Mouse (Mus musculus): ENCODE measurements at regions not wholly inside any gene's neighbourhood (a gene's known extent, or its start where the extent isn't known, plus 50 kb on each side); places are given as distances from the start of the nearest gene placed in this dataset.
A peak's percentile ranks its signal among the peaks of the same experiment; 100 is the strongest.

GRCm38 (mm10) chr3:133599731-133600130 is 54.8 kb upstream of the Tet2 start:
- ATAC-seq (replicated peaks; ENCODE audit: poor library complexity, severe bottlenecking) = no peak

- ATAC-seq (replicated peaks; ENCODE audit: poor library complexity, severe bottlenecking) = peak; percentile 58; the same call in 1 of the 2 replicates
Observed at GRCm38 (mm10) chr3:133600447-133601220, 55.7 kb upstream of the Tet2 start.

DNA sequence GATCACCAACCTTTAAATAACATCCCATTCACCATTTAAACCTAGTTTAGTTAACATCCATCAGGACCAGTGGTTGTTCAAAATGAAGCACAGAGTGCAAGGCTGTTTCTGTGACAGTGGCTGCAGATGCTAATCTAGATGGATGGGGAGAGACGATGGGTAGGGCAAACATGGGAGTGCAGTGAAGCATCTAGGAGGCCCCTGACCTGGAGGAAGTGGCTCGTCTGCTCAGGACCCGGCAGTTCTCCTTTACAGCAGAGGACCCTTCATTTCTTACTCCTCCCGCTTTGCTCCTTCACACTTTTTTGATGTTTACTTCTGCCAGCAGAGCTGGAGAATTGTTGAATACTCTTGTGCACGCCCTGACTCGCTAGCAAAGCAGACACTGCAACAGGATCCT is 60.5 kb upstream of the Tet2 start:
- peak; percentile 57 for ATAC-seq (replicated peaks; ENCODE audit: poor library complexity, severe bottlenecking)

GRCm38 (mm10) chr3:133608845-133609261 is 63.9 kb upstream of the Tet2 start:
- ATAC-seq (replicated peaks; ENCODE audit: poor library complexity, severe bottlenecking) = no peak

GRCm38 (mm10) chr3:133613836-133614711 is 69.1 kb upstream of the Tet2 start:
- ATAC-seq (replicated peaks; ENCODE audit: poor library complexity, severe bottlenecking) = no peak

DNA sequence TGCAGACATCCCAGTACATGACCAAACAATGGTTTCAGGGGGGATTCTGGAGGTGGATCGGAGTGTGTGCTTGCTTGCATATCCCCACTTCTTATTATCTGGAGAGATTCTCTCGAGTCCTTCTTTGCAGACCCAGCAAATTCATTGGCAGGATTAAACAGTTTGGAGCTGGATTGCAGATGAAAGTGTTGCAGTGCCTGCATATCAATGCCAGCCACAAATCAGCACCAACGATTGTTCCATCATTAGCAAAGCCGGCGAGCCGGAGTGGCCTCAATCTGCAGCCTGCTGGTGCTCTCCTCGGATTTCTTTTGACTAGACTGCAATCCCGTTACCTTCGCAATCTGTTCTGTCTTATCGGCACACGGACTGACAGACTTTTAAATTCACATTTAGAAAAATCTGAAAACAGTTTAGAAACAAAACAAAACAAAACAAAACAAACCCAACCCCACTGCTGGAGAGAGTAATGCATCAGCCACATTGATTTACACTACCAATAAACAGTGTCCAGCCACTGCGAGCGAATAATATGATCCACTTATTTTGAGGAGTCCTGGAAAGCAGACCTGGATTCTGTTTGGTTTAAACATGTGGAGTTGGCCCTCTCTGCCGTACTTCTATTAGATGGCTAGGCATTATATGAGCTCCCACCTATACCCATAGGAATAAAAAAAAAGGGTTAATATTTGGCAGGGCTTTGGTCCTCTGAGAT is 69.9 kb upstream of the Tet2 start:
- no peak for ATAC-seq (replicated peaks; ENCODE audit: poor library complexity, severe bottlenecking)

GRCm38 (mm10) chr3:133617036-133617435 is 72.1 kb upstream of the Tet2 start:
- no peak for ATAC-seq (replicated peaks; ENCODE audit: poor library complexity, severe bottlenecking)

GRCm38 (mm10) chr3:133618491-133618890 is 73.6 kb upstream of the Tet2 start:
- ATAC-seq (replicated peaks; ENCODE audit: poor library complexity, severe bottlenecking) = peak; percentile 31

DNA sequence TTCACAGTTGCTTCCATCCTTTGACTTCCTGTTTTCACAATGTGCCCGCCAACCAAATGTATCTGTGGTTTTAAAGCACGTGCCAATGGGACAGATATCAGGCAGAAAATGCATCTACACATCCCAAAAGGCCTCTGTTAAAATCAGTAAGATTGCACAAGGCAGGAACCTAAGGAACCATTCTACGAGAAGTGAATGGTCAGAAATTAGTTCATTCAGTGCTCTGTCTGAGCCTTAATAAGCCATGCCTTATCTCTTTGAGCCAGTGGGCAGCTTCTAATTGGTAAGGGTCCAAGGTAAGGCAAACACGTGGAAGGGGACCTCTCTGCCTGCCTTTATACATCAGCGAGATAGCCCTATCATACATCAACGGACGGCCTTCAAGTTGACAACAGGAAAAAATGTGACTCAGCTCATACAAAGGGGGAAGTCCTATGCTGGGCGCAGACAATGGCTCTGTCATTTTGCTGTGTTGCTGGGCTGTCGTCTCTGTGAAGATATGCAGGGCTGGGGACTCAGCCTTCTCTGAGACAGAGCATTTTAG is 78.3 kb upstream of the Tet2 start:
- ATAC-seq (replicated peaks; ENCODE audit: poor library complexity, severe bottlenecking) = peak; percentile 57

- ATAC-seq (replicated peaks; ENCODE audit: poor library complexity, severe bottlenecking) = no peak
Observed at GRCm38 (mm10) chr3:133624079-133624875, 79.3 kb upstream of the Tet2 start.

DNA sequence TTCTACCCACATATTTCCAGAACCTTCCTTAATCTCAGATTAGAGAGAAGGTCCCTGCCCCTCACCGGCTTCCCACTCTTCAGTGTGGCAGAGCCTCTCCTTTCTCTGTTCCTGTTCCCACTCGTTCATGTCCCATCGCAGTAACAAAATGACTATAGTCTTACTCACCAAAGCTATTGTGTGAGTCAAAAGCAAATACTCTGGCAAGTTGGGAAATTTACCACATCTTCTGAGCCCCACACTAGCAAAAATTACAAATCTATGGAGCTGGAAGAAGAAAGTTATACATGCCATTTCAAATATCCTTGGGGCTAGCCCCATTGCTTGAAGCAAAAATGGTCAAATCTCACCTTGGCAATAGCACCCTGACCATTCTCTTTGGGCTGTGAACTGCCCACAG is 80.1 kb upstream of the Tet2 start:
- no peak for ATAC-seq (replicated peaks; ENCODE audit: poor library complexity, severe bottlenecking)

DNA sequence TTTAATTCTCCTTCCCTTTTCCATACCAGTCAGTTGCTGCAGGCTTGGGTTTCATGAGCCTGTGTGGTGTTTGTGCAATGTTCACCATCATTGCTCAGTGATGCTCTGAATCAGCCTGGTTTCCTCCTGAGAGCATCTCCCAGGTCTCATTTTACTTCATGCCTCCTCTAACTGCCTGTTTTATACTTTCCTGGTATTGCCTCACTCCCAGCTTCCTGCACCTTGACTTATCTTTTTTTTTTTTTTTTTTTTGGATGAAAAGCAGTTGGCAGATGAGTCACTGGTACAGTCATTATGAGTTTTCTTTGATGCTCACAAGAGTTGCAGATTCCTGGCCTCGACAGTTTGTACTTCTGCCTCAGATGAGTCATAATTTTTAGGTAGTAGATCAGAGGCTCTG is 81.5 kb upstream of the Tet2 start:
- peak; percentile 66 for ATAC-seq (replicated peaks; ENCODE audit: poor library complexity, severe bottlenecking)

- peak; percentile 0; the same call in 1 of the 2 replicates for ATAC-seq (replicated peaks; ENCODE audit: poor library complexity, severe bottlenecking)
Observed at GRCm38 (mm10) chr3:133627116-133627844, 82.3 kb upstream of the Tet2 start.

GRCm38 (mm10) chr3:133634306-133634705 is 89.4 kb upstream of the Tet2 start:
- ATAC-seq (replicated peaks; ENCODE audit: poor library complexity, severe bottlenecking) = peak; percentile 92

DNA sequence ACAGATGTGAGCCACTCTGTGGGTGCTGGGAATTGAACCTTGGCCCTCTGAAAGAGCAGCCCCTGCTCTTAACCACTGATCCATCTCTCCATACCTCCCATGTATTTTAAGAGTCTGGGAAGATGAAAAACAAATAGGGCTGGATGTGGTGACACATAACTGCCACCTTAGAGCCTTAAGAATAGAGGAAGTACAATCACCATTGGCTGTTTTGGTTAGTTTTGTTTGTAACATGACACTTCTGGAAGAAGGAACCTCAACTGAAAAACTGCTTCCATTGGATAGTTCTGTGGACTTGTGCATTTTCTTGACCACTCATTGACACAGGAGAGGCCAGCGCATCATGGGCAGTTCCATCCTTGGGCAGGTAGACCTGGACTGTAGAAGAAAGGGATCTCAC is 100.7 kb upstream of the Tet2 start:
- ATAC-seq (replicated peaks; ENCODE audit: poor library complexity, severe bottlenecking) = peak; percentile 87

DNA sequence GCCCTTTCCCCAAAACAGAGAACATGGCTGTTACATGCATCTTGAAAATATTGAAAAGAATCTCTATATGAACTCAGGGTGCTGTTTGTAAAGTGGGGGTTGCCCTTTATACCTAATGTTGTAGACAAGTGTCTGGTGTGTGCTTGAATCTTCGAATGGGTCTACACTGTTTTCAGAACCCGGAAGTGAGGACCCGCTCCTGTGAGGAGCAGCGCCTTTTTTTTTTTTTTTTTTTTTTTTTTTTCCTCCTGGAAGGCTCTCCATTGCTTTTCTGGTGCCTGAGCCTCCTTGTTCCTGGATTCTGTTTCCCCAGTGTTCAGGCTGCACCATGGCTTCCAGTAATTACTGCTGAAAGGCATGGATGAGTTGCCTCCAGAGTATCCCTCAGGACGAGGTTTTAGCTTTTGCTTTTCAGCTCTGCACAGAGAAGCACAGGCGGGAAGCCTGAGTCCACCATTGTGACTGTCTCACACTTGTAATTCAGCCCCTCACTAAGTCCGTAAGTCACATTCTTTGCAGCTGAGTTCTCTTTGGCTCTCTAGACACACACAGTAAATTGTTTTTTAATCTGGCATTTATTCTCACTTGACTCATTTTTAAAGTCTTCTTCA is 101.6 kb upstream of the Tet2 start:
- ATAC-seq (replicated peaks; ENCODE audit: poor library complexity, severe bottlenecking) = no peak

DNA sequence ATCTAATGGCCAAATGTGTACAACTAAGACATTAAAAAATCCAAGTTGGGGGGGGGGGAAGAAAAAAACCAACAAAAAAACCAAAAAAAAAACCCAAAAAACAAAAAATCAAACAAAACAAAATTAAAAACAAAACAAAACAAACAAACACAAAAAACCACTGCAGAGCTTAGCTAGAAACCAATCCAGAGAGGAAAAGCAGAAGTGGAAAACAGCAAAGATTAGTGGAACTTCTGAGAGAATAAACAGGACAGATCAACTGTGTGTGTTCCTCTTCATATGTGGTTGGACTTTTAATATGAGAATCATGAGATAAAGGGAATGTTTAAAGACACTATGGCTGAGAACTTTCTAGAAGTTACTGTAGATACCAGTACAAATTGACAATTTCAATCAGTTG is 105.1 kb upstream of the Tet2 start:
- peak; percentile 61 for ATAC-seq (replicated peaks; ENCODE audit: poor library complexity, severe bottlenecking)

DNA sequence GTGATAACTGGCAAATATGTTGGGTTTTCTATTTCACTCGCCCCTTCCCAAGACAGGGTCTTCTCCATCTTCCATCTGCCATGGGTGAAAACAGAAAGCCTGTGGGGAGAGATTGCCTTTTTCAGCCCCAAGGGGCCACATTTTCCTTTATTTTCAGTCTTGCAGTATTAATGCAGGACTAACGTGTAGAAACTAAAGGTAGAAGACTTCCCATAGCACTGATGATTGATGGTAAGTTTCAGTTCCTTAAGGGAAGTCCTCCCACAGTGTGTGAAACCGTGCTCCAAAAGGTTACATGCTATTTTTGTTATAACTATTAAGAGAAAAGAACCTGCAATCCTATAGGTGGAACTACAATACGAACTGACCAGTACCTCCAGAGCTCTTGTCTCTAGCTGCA is 107.1 kb upstream of the Tet2 start:
- ATAC-seq (replicated peaks; ENCODE audit: poor library complexity, severe bottlenecking) = peak; percentile 94

- ATAC-seq (replicated peaks; ENCODE audit: poor library complexity, severe bottlenecking) = peak; percentile 96
Observed at GRCm38 (mm10) chr3:133659759-133660158, 114.8 kb upstream of the Tet2 start.
